Mouse (Mus musculus) kidney, adult 2 months (tissue): ENCODE data around the gene Hspb1.

Experiments
- CTCF ChIP-seq: fragments of 200-500 bp; conservative IDR thresholded peaks from 2 replicates; pipeline ENCODE4 v1.5.1; 2011; ENCODE audit warnings: low read depth, mild to moderate bottlenecking, control low read depth, low read length, moderate library complexity, mixed read lengths; ENCODE audit not compliant: insufficient read depth, insufficient read length
- POLR2A ChIP-seq: fragments of 200-500 bp; IDR thresholded peaks from one replicate; pipeline ENCODE4 v1.6.1; 2011; ENCODE audit warnings: low read depth, low read length, control low read depth

DNA sequence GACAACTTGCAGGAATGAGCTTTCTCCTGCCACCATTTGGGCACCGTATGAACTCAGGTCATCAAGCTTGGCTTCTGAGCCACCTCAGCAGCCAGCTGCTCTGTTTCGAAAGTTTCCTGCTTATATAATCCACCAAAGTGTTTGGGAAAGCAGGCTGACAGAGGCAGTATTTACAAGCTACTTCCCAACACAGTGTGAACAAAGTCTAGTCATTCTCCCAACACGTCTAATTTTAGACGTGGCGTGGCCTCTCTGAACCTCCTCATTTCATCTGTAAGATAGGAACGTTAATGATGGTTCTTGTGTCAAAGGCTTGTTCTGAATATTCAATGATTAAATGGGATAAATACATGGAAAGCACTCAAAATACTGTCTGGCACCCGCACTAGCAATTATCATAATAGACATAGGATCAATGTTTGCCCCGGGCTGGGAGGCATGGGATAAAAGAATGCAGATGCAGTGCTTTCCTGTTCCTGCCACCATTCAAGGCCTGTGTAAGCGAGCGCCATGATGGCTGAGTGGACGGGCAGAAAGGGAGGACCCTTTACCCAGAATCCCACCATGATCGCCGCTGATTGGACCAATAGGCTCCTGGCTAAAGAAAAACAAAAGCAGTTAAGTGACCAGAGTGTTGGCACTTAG is 41.9 kb upstream of the Hspb1 start:
- TF ChIP-seq CTCF (no peak), POLR2A (no peak)
